Mouse (Mus musculus) neural tube, embryonic 15.5 days (tissue): ENCODE measurements around the gene Gabrg3. TPM values are rescaled to one million over a fixed set of nuclear protein-coding genes. Genes with fewer than 3 reads are reported as not detected.

ENCODE experiments used
- ATAC-seq: fragments of 200-750 bp; cut with Nextera tagmentation; 2 replicates; pipeline ENCODE4 v1.8.0; 2017; ENCODE audit warnings: mild to moderate bottlenecking, moderate TSS enrichment, moderate library complexity; ENCODE audit not compliant: low FRiP score
- H3K27ac ChIP-seq: fragments of 300-500 bp; sonication (generic); replicated peaks from 2 replicates; pipeline ENCODE4 v1.5.1; 2015; ENCODE audit warnings: mild to moderate bottlenecking, inconsistent platforms
- H3K27me3 ChIP-seq: fragments of 300-500 bp; sonication (generic); replicated peaks from 2 replicates; pipeline ENCODE4 v1.6.1; 2015; ENCODE audit warnings: inconsistent platforms
- H3K36me3 ChIP-seq: fragments of 300-500 bp; sonication (generic); 2 replicates; pipeline ENCODE4 v1.6.1; 2015; ENCODE audit warnings: inconsistent platforms
- H3K4me1 ChIP-seq: fragments of 300-500 bp; sonication (generic); 2 replicates; pipeline ENCODE4 v1.6.1; 2015; ENCODE audit warnings: inconsistent platforms
- H3K4me2 ChIP-seq: fragments of 300-500 bp; sonication (generic); 2 replicates; pipeline ENCODE4 v1.6.1; 2015; ENCODE audit warnings: inconsistent platforms, mild to moderate bottlenecking, moderate library complexity
- H3K4me3 ChIP-seq: fragments of 300-500 bp; sonication (generic); replicated peaks from 2 replicates; pipeline ENCODE4 v1.5.1; 2015; ENCODE audit warnings: mild to moderate bottlenecking, inconsistent platforms
- H3K9ac ChIP-seq: fragments of 300-500 bp; sonication (generic); replicated peaks from 2 replicates; pipeline ENCODE4 v1.6.1; 2015; ENCODE audit warnings: mild to moderate bottlenecking, inconsistent platforms
- H3K9me3 ChIP-seq: fragments of 300-500 bp; sonication (generic); replicated peaks from 2 replicates; pipeline ENCODE4 v1.6.1; 2016; ENCODE audit warnings: inconsistent platforms
- WGBS: fragments of 180-500 bp; shearing (Covaris S2); methylation state at CpG from one replicate; pipeline ENCODE4 v1.1.7; 2015; ENCODE audit warnings: mixed read lengths; 5-methylcytosine and 5-hydroxymethylcytosine counted together
- polyA plus RNA-seq: library from polyadenylated mRNA; unstranded; fragments of >200 nt; fragmentation: Nextera tagmentation; extraction: Ambion mirVana; gene quantifications from 2 replicates; pipeline ENCODE4 v1.2.1, GENCODE M21; 2015

Gabrg3 gene
- polyA plus RNA-seq, 1 experiment from 2014 or later, result 12.3 TPM

- Histone ChIP-seq H3K27ac (no peak overlapping the region; the same call in 1 of the 2 replicates), H3K4me1 (no peaks in the 10 kb centered on the region; the same call in 1 of the 2 replicates), H3K4me3 (no peak overlapping the region), H3K36me3 (no peaks in the 10 kb centered on the region), H3K4me2 (no peak overlapping the region), H3K9ac (no peak overlapping the region), H3K27me3 (no peaks in the 10 kb centered on the region), H3K9me3 (no peaks in the 10 kb centered on the region)
- no peak for ATAC-seq
- WGBS, result 45% methylated on average over 3 of the region's 3 CpGs
These were observed 220.1 kb downstream of the Gabrg3 start for GRCm38 (mm10) chr7:57166931-57167330.

- Histone ChIP-seq H3K4me2 (no peak overlapping the region), H3K4me1 (peaks cover 8% of the 10 kb centered on the region; the same call in 1 of the 2 replicates), H3K27ac (no peak overlapping the region), H3K27me3 (no peaks in the 10 kb centered on the region), H3K36me3 (no peaks in the 10 kb centered on the region), H3K4me3 (no peak overlapping the region), H3K9ac (no peak overlapping the region), H3K9me3 (no peaks in the 10 kb centered on the region)
- ATAC-seq, result no peak
- 85% methylated on average over 3 of the region's 3 CpGs for WGBS
These were observed 228.8 kb downstream of the Gabrg3 start for GRCm38 (mm10) chr7:57158211-57158610.

- peak; percentile 48; the same call in 1 of the 2 replicates for ATAC-seq
- 0 out of 2 replicates have a peak overlapping the region, but pooled peaks have one; percentile 18 for H3K27ac ChIP-seq
These were observed 233.2 kb downstream of the Gabrg3 start for GRCm38 (mm10) chr7:57153743-57154142.

GRCm38 (mm10) chr7:57150768-57151167, 236.2 kb downstream of the Gabrg3 start:
- no peak for ATAC-seq
- H3K9me3 ChIP-seq, result no peaks in the 10 kb centered on the region
- H3K4me1 ChIP-seq, result peaks cover 8% of the 10 kb centered on the region; the same call in 1 of the 2 replicates
- H3K9ac ChIP-seq, result no peak overlapping the region
- H3K27ac ChIP-seq, result no peak overlapping the region
- H3K4me3 ChIP-seq, result no peak overlapping the region
- no peaks in the 10 kb centered on the region for H3K27me3 ChIP-seq
- WGBS, result 47% methylated on average over 5 of the region's 5 CpGs
- no peak overlapping the region for H3K4me2 ChIP-seq
- H3K36me3 ChIP-seq, result no peaks in the 10 kb centered on the region

More at GRCm38 (mm10) chr7:57153743-57154142, 233.2 kb downstream of the Gabrg3 start:
- H3K4me3 ChIP-seq, result no peak overlapping the region
- no peak overlapping the region for H3K4me2 ChIP-seq
- no peak overlapping the region for H3K9ac ChIP-seq
- WGBS, result 34% methylated on average over 5 of the region's 5 CpGs
- no peaks in the 10 kb centered on the region for H3K27me3 ChIP-seq
- H3K36me3 ChIP-seq, result no peaks in the 10 kb centered on the region
- H3K9me3 ChIP-seq, result no peaks in the 10 kb centered on the region
- peaks cover 8% of the 10 kb centered on the region; the same call in 1 of the 2 replicates for H3K4me1 ChIP-seq

GRCm38 (mm10) chr7:57138072-57138704, 248.8 kb downstream of the Gabrg3 start:
- no peak overlapping the region for H3K4me2 ChIP-seq
- ATAC-seq, result no peak
- no peak overlapping the region for H3K9ac ChIP-seq
- no peaks in the 10 kb centered on the region for H3K4me1 ChIP-seq
- H3K9me3 ChIP-seq, result no peaks in the 10 kb centered on the region
- WGBS, result 86% methylated on average over 4 of the region's 4 CpGs
- H3K27me3 ChIP-seq, result no peaks in the 10 kb centered on the region
- no peak overlapping the region for H3K27ac ChIP-seq
- H3K4me3 ChIP-seq, result no peak overlapping the region
- no peaks in the 10 kb centered on the region for H3K36me3 ChIP-seq

GRCm38 (mm10) chr7:57133009-57133408, 254.0 kb downstream of the Gabrg3 start:
- Histone ChIP-seq H3K4me3 (no peak overlapping the region), H3K9me3 (no peaks in the 10 kb centered on the region), H3K9ac (no peak overlapping the region), H3K27me3 (no peaks in the 10 kb centered on the region), H3K27ac (no peak overlapping the region), H3K4me2 (no peak overlapping the region), H3K36me3 (no peaks in the 10 kb centered on the region), H3K4me1 (no peaks in the 10 kb centered on the region)
- WGBS, result 85% methylated on average over 4 of the region's 4 CpGs
- no peak for ATAC-seq

GRCm38 (mm10) chr7:57132471-57132870, 254.5 kb downstream of the Gabrg3 start:
- no peak for ATAC-seq
- no peak overlapping the region for H3K4me2 ChIP-seq
- no peaks in the 10 kb centered on the region for H3K36me3 ChIP-seq
- no peak overlapping the region for H3K9ac ChIP-seq
- no peak overlapping the region for H3K27ac ChIP-seq
- H3K4me1 ChIP-seq, result no peaks in the 10 kb centered on the region
- WGBS, result 90% methylated on average over 2 of the region's 2 CpGs
- no peaks in the 10 kb centered on the region for H3K27me3 ChIP-seq
- H3K9me3 ChIP-seq, result no peaks in the 10 kb centered on the region
- no peak overlapping the region for H3K4me3 ChIP-seq

GRCm38 (mm10) chr7:57100065-57100464, 286.9 kb downstream of the Gabrg3 start:
- ATAC-seq, result no peak
- 0 out of 2 replicates have a peak, but pooled peaks cover 3% of the 10 kb centered on the region for H3K4me1 ChIP-seq
- no peak overlapping the region for H3K27ac ChIP-seq
- H3K9ac ChIP-seq, result no peak overlapping the region
- no peaks in the 10 kb centered on the region for H3K9me3 ChIP-seq
- no peak overlapping the region for H3K4me2 ChIP-seq
- no peak overlapping the region for H3K4me3 ChIP-seq
- WGBS, result 73% methylated on average over 3 of the region's 3 CpGs
- no peaks in the 10 kb centered on the region for H3K36me3 ChIP-seq
- no peaks in the 10 kb centered on the region for H3K27me3 ChIP-seq

GRCm38 (mm10) chr7:57082071-57082470, 304.9 kb downstream of the Gabrg3 start:
- no peak overlapping the region for H3K27ac ChIP-seq
- H3K4me1 ChIP-seq, result no peaks in the 10 kb centered on the region
- H3K4me2 ChIP-seq, result no peak overlapping the region
- no peaks in the 10 kb centered on the region for H3K9me3 ChIP-seq
- no peak overlapping the region for H3K4me3 ChIP-seq
- 68% methylated on average over 3 of the region's 3 CpGs for WGBS
- no peak for ATAC-seq
- H3K36me3 ChIP-seq, result no peaks in the 10 kb centered on the region
- no peaks in the 10 kb centered on the region for H3K27me3 ChIP-seq
- H3K9ac ChIP-seq, result no peak overlapping the region

- no peak overlapping the region for H3K9ac ChIP-seq
- H3K9me3 ChIP-seq, result no peaks in the 10 kb centered on the region
- H3K27me3 ChIP-seq, result no peaks in the 10 kb centered on the region
- H3K4me1 ChIP-seq, result no peaks in the 10 kb centered on the region
- ATAC-seq, result no peak
- no peaks in the 10 kb centered on the region for H3K36me3 ChIP-seq
- H3K27ac ChIP-seq, result no peak overlapping the region
- WGBS, result 98% methylated on average over 2 of the region's 2 CpGs
- no peak overlapping the region for H3K4me3 ChIP-seq
- H3K4me2 ChIP-seq, result no peak overlapping the region
These were observed 315.4 kb downstream of the Gabrg3 start for GRCm38 (mm10) chr7:57071435-57072160.

GRCm38 (mm10) chr7:57065398-57065797, 321.6 kb downstream of the Gabrg3 start:
- H3K4me2 ChIP-seq, result no peak overlapping the region
- H3K4me3 ChIP-seq, result no peak overlapping the region
- WGBS, result 87% methylated on average over 3 of the region's 3 CpGs
- no peaks in the 10 kb centered on the region for H3K9me3 ChIP-seq
- H3K36me3 ChIP-seq, result no peaks in the 10 kb centered on the region
- H3K9ac ChIP-seq, result no peak overlapping the region
- H3K27me3 ChIP-seq, result no peaks in the 10 kb centered on the region
- ATAC-seq, result no peak
- H3K4me1 ChIP-seq, result no peaks in the 10 kb centered on the region
- no peak overlapping the region for H3K27ac ChIP-seq
